Mouse (Mus musculus) forebrain, postnatal 0 days (tissue): Measurements from ENCODE around the gene Lrp4. TPM values are rescaled to one million over a fixed set of nuclear protein-coding genes. Genes with fewer than 3 reads are reported as not detected.
"Not testable (repeated sequence)": the region's sequence is repeated elsewhere in the genome, so short reads cannot be mapped to it uniquely, and the experiment has no call there.

Experiments used
- ATAC-seq: fragments of 200-750 bp; cut with Nextera tagmentation; 2 replicates; pipeline ENCODE4 v1.8.0; 2017; ENCODE audit warnings: mild to moderate bottlenecking, moderate library complexity
- DNase-seq: peaks from one replicate; pipeline ENCODE4 v3.0.0-alpha.2; 2015
- H3K27ac ChIP-seq: fragments of 300-500 bp; sonication (generic); 2 replicates; pipeline ENCODE4 v1.5.1; 2014; ENCODE audit warnings: low read depth, mild to moderate bottlenecking, antibody characterized with exemption, low read length, moderate library complexity, mixed read lengths
- H3K27me3 ChIP-seq: fragments of 300-500 bp; sonication (generic); 2 replicates; pipeline ENCODE4 v1.6.1; 2014; ENCODE audit warnings: mild to moderate bottlenecking, low read length, mixed read lengths; ENCODE audit not compliant: insufficient read depth
- H3K36me3 ChIP-seq: fragments of 300-500 bp; sonication (generic); 2 replicates; pipeline ENCODE4 v1.6.1; 2014; ENCODE audit warnings: mild to moderate bottlenecking, moderate library complexity; ENCODE audit not compliant: insufficient read depth
- H3K4me1 ChIP-seq: fragments of 300-500 bp; sonication (generic); 2 replicates; pipeline ENCODE4 v1.6.1; 2014; ENCODE audit warnings: antibody characterized with exemption; ENCODE audit not compliant: insufficient read depth
- H3K4me2 ChIP-seq: fragments of 300-500 bp; sonication (generic); 2 replicates; pipeline ENCODE4 v1.6.1; 2014; ENCODE audit warnings: low read depth, mild to moderate bottlenecking, moderate library complexity
- H3K4me3 ChIP-seq: fragments of 300-500 bp; sonication (generic); 2 replicates; pipeline ENCODE4 v1.5.1; 2014; ENCODE audit warnings: low read depth, low read length, mixed read lengths
- H3K9ac ChIP-seq: fragments of 300-500 bp; sonication (generic); 2 replicates; pipeline ENCODE4 v1.6.1; 2014; ENCODE audit warnings: mild to moderate bottlenecking
- H3K9me3 ChIP-seq: fragments of 300-500 bp; sonication (generic); 2 replicates; pipeline ENCODE4 v1.6.1; 2016; ENCODE audit warnings: low read length
- CTCF ChIP-seq: sonication (generic); IDR thresholded peaks from 2 replicates; pipeline ENCODE4 v1.5.1; 2016; ENCODE audit warnings: antibody characterized with exemption, control low read depth, low read depth
- WGBS: fragments of 180-500 bp; shearing (Covaris S2); extraction: QIAGEN DNeasy Blood & Tissue Kit; methylation state at CpG from one replicate; pipeline ENCODE4 v1.1.7; 2014; 5-methylcytosine and 5-hydroxymethylcytosine counted together
- polyA plus RNA-seq: library from polyadenylated mRNA; unstranded; fragments of >200 nt; fragmentation: Nextera tagmentation; extraction: Ambion mirVana; gene quantifications from 2 replicates; pipeline ENCODE4 v1.2.1, GENCODE M21; 2015
- total RNA-seq: library from RNA; depleted of rRNA; stranded (reverse); fragments of >200 nt; gene quantifications from 2 replicates; pipeline ENCODE4 v1.2.3, GENCODE M21; 2014

The Lrp4 gene
- total and polyA plus RNA-seq, 2 experiments from 2014 or later = 4.1 to 13.7 TPM

DNA sequence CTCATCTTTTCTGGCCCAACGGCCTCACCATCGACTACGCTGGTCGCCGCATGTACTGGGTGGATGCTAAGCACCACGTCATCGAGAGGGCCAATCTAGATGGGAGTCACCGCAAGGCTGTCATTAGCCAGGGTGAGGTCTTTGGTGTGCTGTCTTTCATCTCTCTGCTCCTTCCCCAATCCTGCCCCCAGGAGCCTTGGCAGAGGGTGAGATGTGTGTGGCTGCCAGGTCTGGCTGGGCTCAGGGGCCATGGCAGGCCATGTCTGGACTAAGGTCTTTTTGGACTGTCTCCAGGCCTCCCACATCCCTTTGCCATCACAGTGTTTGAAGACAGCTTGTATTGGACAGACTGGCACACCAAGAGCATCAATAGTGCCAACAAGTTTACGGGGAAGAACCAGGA, 23.1 kb downstream of the Lrp4 start:
- Histone ChIP-seq H3K27ac (no peak overlapping the region), H3K36me3 (no peaks in the 10 kb centered on the region), H3K9me3 (no peaks in the 10 kb centered on the region), H3K4me1 (no peaks in the 10 kb centered on the region), H3K9ac (no peak overlapping the region), H3K4me3 (no peak overlapping the region), H3K4me2 (no peak overlapping the region), H3K27me3 (no peaks in the 10 kb centered on the region)
- ATAC-seq = peak; percentile 47
- DNase-seq = no peak
- no peak for TF ChIP-seq CTCF
- 78% methylated on average over 9 of the region's 9 CpGs for WGBS

DNA sequence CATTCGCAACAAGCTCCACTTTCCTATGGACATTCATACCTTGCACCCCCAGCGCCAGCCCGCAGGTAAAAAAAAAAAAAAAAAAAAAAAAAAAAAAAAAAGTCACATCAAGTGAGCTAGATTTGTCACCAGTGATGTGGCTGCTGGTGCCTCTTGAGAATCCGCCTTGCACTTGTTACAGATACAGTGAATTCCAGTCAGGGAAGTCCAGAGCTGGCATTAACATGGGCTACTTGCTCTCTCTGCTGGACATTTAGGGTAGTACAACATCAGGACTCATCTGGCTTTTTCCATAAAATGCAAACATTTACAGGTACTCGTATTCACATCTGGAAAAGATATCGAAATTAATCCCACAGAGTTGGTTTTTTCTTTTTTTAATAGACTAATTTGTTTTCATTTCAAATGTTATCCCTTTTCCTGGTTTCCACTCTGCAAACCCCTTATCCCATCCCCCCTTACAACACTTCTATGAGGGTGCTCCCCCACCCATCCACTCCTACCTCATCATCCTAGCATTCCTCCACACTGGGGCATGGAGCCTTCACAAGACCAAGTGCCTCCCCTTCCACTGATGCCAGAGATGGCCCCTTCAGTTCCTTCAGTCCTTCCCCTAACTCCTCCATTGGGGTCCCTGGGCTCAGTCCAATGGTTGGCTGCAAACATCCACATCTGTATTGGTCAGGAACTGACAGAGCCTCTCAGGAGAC, 23.6 kb downstream of the Lrp4 start:
- Histone ChIP-seq H3K9me3 (no peaks in the 10 kb centered on the region), H3K27me3 (no peaks in the 10 kb centered on the region), H3K4me2 (no peak overlapping the region), H3K9ac (no peak overlapping the region), H3K27ac (no peak overlapping the region), H3K36me3 (no peaks in the 10 kb centered on the region), H3K4me3 (no peak overlapping the region), H3K4me1 (no peaks in the 10 kb centered on the region)
- 55% methylated on average over 6 of the region's 6 CpGs for WGBS
- peak; percentile 83 for DNase-seq
- peak; percentile 85 for TF ChIP-seq CTCF
- peak; percentile 88 for ATAC-seq

GRCm38 (mm10) chr2:91484698-91485097, 27.4 kb downstream of the Lrp4 start:
- no peak for ATAC-seq
- no peaks in the 10 kb centered on the region for H3K27me3 ChIP-seq
- WGBS = 89% methylated on average over 4 of the region's 4 CpGs

DNA sequence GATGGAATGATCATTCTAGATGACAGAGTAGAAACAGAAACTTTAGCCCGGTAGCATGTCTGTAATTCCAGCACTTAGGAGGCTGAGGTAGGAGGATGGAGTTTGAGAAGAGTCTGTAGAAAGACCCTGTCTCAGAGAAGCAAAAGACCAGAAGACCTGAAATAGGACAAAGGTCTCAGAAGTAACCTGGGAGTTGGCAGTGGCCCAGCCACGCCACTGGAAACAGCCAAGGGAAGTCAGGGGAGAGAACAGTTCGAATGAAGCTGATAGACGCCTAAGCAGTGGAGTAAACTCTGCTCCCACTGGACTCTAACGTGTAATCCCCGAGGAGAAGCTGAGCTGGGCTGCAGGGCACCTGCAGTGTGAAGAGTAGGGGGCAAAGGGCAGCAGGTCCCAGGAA, 27.9 kb downstream of the Lrp4 start:
- Histone ChIP-seq H3K4me3 (no peak overlapping the region), H3K27me3 (no peaks in the 10 kb centered on the region), H3K9me3 (no peaks in the 10 kb centered on the region), H3K9ac (no peak overlapping the region), H3K4me2 (no peak overlapping the region), H3K27ac (no peak overlapping the region), H3K4me1 (no peaks in the 10 kb centered on the region), H3K36me3 (no peaks in the 10 kb centered on the region; the same call in 1 of the 2 replicates)
- DNase-seq (no peak), ATAC-seq (no peak)
- no peak for TF ChIP-seq CTCF
- WGBS = 84% methylated on average over 6 of the region's 6 CpGs

More at GRCm38 (mm10) chr2:91484698-91485097, 27.4 kb downstream of the Lrp4 start:
- no peaks in the 10 kb centered on the region for H3K4me1 ChIP-seq
- no peak overlapping the region for H3K9ac ChIP-seq
- no peak overlapping the region for H3K4me3 ChIP-seq
- H3K27ac ChIP-seq = no peak overlapping the region
- H3K9me3 ChIP-seq = no peaks in the 10 kb centered on the region
- no peaks in the 10 kb centered on the region; the same call in 1 of the 2 replicates for H3K36me3 ChIP-seq
- no peak for TF ChIP-seq CTCF
- no peak overlapping the region for H3K4me2 ChIP-seq
- DNase-seq = no peak

- not testable (repeated sequence) for H3K9ac ChIP-seq, H3K27ac ChIP-seq, H3K36me3 ChIP-seq, ATAC-seq, H3K4me2 ChIP-seq, H3K4me3 ChIP-seq, H3K27me3 ChIP-seq, H3K9me3 ChIP-seq, H3K4me1 ChIP-seq, DNase-seq
- WGBS = 50% methylated on average over 2 of the region's 3 CpGs
- peak; percentile 43 for TF ChIP-seq CTCF
Measured at GRCm38 (mm10) chr2:91487295-91487694, 30.0 kb downstream of the Lrp4 start.

- H3K4me2 ChIP-seq = no peak overlapping the region
- ATAC-seq = no peak
- no peak overlapping the region for H3K4me3 ChIP-seq
- no peak for TF ChIP-seq CTCF
- H3K4me1 ChIP-seq = no peaks in the 10 kb centered on the region
- WGBS = 96% methylated on average over 12 of the region's 12 CpGs
- H3K9ac ChIP-seq = no peak overlapping the region
- no peaks in the 10 kb centered on the region for H3K27me3 ChIP-seq
- H3K9me3 ChIP-seq = no peaks in the 10 kb centered on the region
- H3K27ac ChIP-seq = no peak overlapping the region
- H3K36me3 ChIP-seq = 0 out of 2 replicates have a peak, but pooled peaks cover 7% of the 10 kb centered on the region
- DNase-seq = no peak
Measured at GRCm38 (mm10) chr2:91492071-91492635, 34.8 kb downstream of the Lrp4 start.

GRCm38 (mm10) chr2:91493981-91494380, 36.7 kb downstream of the Lrp4 start:
- 96% methylated on average over 9 of the region's 9 CpGs for whole genome bisulfite sequencing
- Histone ChIP-seq H3K36me3 (0 out of 2 replicates have a peak, but pooled peaks cover 7% of the 10 kb centered on the region), H3K4me3 (no peak overlapping the region), H3K4me1 (no peaks in the 10 kb centered on the region), H3K27ac (no peak overlapping the region), H3K27me3 (no peaks in the 10 kb centered on the region), H3K9ac (no peak overlapping the region), H3K4me2 (no peak overlapping the region), H3K9me3 (no peaks in the 10 kb centered on the region)
- TF ChIP-seq CTCF = no peak
- ATAC-seq = no peak
- no peak for DNase-seq
